Mouse (Mus musculus): ENCODE measurements at regions not wholly inside any gene's neighbourhood (a gene's known extent, or its start where the extent isn't known, plus 50 kb on each side); places are given as distances from the start of the nearest gene placed in this dataset.

DNA sequence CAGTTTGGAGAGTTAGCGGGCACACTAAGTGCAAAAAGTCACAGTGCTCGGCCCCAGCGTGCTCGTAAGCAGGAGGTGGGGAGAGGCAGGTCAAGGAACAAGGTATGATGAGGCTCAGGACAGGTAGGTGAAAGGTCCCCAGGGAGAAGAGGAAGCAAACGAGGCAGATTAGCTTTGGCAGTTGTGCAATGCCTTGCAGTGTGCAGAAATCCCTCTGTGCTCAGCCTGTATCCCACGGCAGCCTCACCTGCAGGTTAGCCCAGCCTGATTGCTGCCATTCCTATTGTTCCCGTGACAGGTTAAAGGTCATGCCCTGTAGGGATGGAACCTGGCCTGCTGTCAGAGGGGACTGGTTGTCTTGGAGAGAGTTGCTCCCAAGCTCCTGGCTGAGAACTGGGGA is 257.6 kb downstream of the Zfp704 start:
- TF ChIP-seq GATA1 (IDR thresholded peaks at IDR 0.05; ENCODE audit: borderline replicate concordance, low read length) (no peak), FLI1 (IDR thresholded peaks at IDR 0.05; ENCODE audit: low read length) (no peak)

Measured in megakaryocyte, embryonic 14.5 days (primary cell).